Mouse (Mus musculus) thymus, adult 2 months (tissue): Measurements from ENCODE around the gene Spats2. TPM values are rescaled to one million over a fixed set of nuclear protein-coding genes. Genes with fewer than 3 reads are reported as not detected.

ENCODE experiments used
- DNase-seq: peaks from one replicate; pipeline ENCODE4 v3.0.0; 2021
- H3K27ac ChIP-seq: fragments of 200-500 bp; 2 replicates; pipeline ENCODE4 v1.5.1; 2012; ENCODE audit warnings: low read length, control low read depth; ENCODE audit not compliant: control insufficient read depth, insufficient read depth
- H3K27me3 ChIP-seq: fragments of 200-500 bp; 2 replicates; pipeline ENCODE4 v1.6.1; 2012; ENCODE audit warnings: mild to moderate bottlenecking, low read length, moderate library complexity, mixed read lengths; ENCODE audit not compliant: control insufficient read depth, insufficient read depth
- H3K36me3 ChIP-seq: fragments of 200-500 bp; 2 replicates; pipeline ENCODE4 v1.6.1; 2012; ENCODE audit warnings: mild to moderate bottlenecking, low read length, moderate library complexity; ENCODE audit not compliant: control insufficient read depth, insufficient read depth
- H3K4me1 ChIP-seq: fragments of 200-500 bp; replicated peaks from 2 replicates; pipeline ENCODE4 v1.6.1; 2012; ENCODE audit warnings: low read length; ENCODE audit not compliant: control insufficient read depth, insufficient read depth
- H3K4me3 ChIP-seq: fragments of 200-500 bp; 2 replicates; pipeline ENCODE4 v1.5.1; 2012; ENCODE audit warnings: mild to moderate bottlenecking, low read length, control low read depth, moderate library complexity; ENCODE audit not compliant: control insufficient read depth, insufficient read depth
- CTCF ChIP-seq: fragments of 200-500 bp; IDR thresholded peaks from 2 replicates; pipeline ENCODE4 v1.5.1; 2012; ENCODE audit warnings: mild to moderate bottlenecking, control low read depth, low read length, moderate library complexity, borderline replicate concordance; ENCODE audit not compliant: control insufficient read depth, poor library complexity, insufficient read depth; ENCODE audit errors: extremely low read depth
- POLR2A ChIP-seq: fragments of 200-500 bp; IDR thresholded peaks from 2 replicates; pipeline ENCODE4 v1.6.1; 2012; ENCODE audit warnings: mild to moderate bottlenecking, low read length, control low read depth, moderate library complexity; ENCODE audit not compliant: control insufficient read depth, poor library complexity, insufficient read depth; ENCODE audit errors: extremely low read depth
- WGBS: fragments of 180-500 bp; shearing (Covaris S2); methylation state at CpG from one replicate; pipeline ENCODE4 v1.1.7; 2018; 5-methylcytosine and 5-hydroxymethylcytosine counted together
- polyA plus RNA-seq: library from polyadenylated mRNA; depleted of rRNA; stranded (reverse); fragments of >200 nt; gene quantifications from 2 replicates; pipeline ENCODE4 v1.2.3, GENCODE M21; 2012

Gene Spats2
- polyA plus RNA-seq, 1 experiment: 11.8 TPM

DNA sequence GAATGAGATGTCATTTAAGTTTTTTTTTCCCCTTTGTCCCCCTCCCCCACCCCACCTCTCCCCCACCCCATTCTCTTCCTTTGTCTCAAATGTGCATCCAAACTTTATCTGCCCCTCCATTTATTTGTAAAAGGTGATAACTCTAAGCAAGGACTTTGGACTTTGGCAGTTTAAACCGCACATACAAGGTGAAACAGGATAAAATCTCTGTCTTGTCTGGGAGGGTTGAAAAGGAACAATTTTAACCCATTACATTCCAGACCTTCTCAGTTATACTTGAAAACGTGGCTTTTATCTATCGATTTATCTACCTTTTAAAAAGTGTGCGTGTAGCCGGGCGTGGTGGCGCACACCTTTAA is 10.7 kb upstream of the Spats2 start:
- no peaks in the 10 kb centered on the region for H3K27me3 ChIP-seq
- no peak overlapping the region for H3K27ac ChIP-seq
- H3K36me3 ChIP-seq: no peaks in the 10 kb centered on the region
- no peak for DNase-seq
- no peak overlapping the region for H3K4me3 ChIP-seq
- no peak for TF ChIP-seq CTCF
- TF ChIP-seq POLR2A: no peak
- peaks cover 5% of the 10 kb centered on the region for H3K4me1 ChIP-seq
- 89% methylated on average over 7 of the region's 7 CpGs for WGBS

- WGBS: 63% methylated on average over 11 of the region's 11 CpGs
These were observed 9.2 kb upstream of the Spats2 start for GRCm38 (mm10) chr15:99116539-99116938.

GRCm38 (mm10) chr15:99120814-99121213 is 4.9 kb upstream of the Spats2 start:
- DNase-seq: no peak
- peaks cover 4% of the 10 kb centered on the region for H3K4me1 ChIP-seq
- no peaks in the 10 kb centered on the region for H3K27me3 ChIP-seq
- WGBS: 10% methylated on average over 11 of the region's 11 CpGs
- no peak overlapping the region for H3K27ac ChIP-seq
- no peak overlapping the region for H3K4me3 ChIP-seq
- TF ChIP-seq POLR2A (no peak), CTCF (no peak)
- H3K36me3 ChIP-seq: no peaks in the 10 kb centered on the region

More at GRCm38 (mm10) chr15:99116539-99116938, 9.2 kb upstream of the Spats2 start:
- TF ChIP-seq POLR2A (no peak), CTCF (no peak)
- Histone ChIP-seq H3K27ac (no peak overlapping the region), H3K4me3 (no peak overlapping the region), H3K36me3 (no peaks in the 10 kb centered on the region), H3K27me3 (no peaks in the 10 kb centered on the region), H3K4me1 (peaks cover 7% of the 10 kb centered on the region)
- DNase-seq: no peak

GRCm38 (mm10) chr15:99122642-99123041 is 3.1 kb upstream of the Spats2 start:
- 87% methylated on average over 2 of the region's 2 CpGs for WGBS
- DNase-seq: no peak
- Histone ChIP-seq H3K27me3 (no peaks in the 10 kb centered on the region), H3K4me1 (peaks cover 10% of the 10 kb centered on the region), H3K36me3 (no peaks in the 10 kb centered on the region), H3K27ac (no peak overlapping the region), H3K4me3 (no peak overlapping the region)
- TF ChIP-seq POLR2A (no peak), CTCF (no peak)

GRCm38 (mm10) chr15:99126081-99126815 is 532 bp downstream of the Spats2 start:
- TF ChIP-seq POLR2A (0 out of 2 replicates have a peak, but pooled peaks have one; percentile 2), CTCF (no peak)
- DNase-seq: peak; percentile 53
- H3K27ac ChIP-seq: no peak overlapping the region
- H3K36me3 ChIP-seq: no peaks in the 10 kb centered on the region
- peaks cover 27% of the 10 kb centered on the region for H3K4me1 ChIP-seq
- under 1% methylated on average over 114 of the region's 115 CpGs for WGBS
- H3K4me3 ChIP-seq: peak overlapping the region; percentile 92
- H3K27me3 ChIP-seq: no peaks in the 10 kb centered on the region

DNA sequence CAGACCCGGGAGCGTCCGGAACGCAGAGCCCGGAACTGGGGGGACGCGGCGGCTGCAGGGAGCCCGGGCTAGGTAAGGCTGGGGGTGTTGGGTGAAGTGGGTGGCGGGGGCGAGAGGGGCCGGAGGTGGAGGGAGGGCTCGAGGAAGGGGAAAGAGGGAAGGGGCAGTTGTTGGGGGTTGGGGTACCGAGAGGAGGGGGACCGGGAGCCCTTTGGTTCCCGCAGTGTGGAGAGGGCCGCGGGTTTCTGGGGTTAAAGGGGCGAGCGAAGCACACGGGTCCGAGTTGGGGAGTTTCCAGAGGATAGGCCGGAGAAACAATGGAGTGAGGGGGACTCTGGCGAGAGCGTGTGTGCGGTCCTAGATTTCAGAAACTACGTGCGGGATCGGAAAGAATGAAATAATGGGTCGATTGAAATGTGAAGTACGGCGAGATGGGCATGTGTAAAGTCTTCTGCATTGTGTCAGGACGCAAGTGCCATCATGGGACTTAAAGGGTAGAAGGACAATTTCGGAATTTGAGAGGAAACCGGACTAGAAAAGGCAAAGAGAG is 1.2 kb downstream of the Spats2 start:
- TF ChIP-seq CTCF (no peak), POLR2A (no peak)
- peaks cover 27% of the 10 kb centered on the region for H3K4me1 ChIP-seq
- no peak for DNase-seq
- no peaks in the 10 kb centered on the region for H3K27me3 ChIP-seq
- no peaks in the 10 kb centered on the region for H3K36me3 ChIP-seq
- 4% methylated on average over 34 of the region's 35 CpGs for WGBS
- H3K4me3 ChIP-seq: peak overlapping the region; percentile 92
- no peak overlapping the region for H3K27ac ChIP-seq

- H3K4me1 ChIP-seq: peaks cover 27% of the 10 kb centered on the region
- no peak for TF ChIP-seq POLR2A
- TF ChIP-seq CTCF: no peak
- no peaks in the 10 kb centered on the region for H3K27me3 ChIP-seq
- 85% methylated on average over 6 of the region's 6 CpGs for WGBS
- H3K27ac ChIP-seq: no peak overlapping the region
- no peak overlapping the region for H3K4me3 ChIP-seq
- DNase-seq: no peak
- H3K36me3 ChIP-seq: no peaks in the 10 kb centered on the region
These were observed 2.3 kb downstream of the Spats2 start for GRCm38 (mm10) chr15:99127851-99128522.
